Mouse (Mus musculus) cortical plate, adult 2 months (tissue): ENCODE results near the gene Slc28a1. TPM values are rescaled to one million over a fixed set of nuclear protein-coding genes. Genes with fewer than 3 reads are reported as not detected.
A peak's percentile ranks its signal among the peaks of the same experiment; 100 is the strongest.

Experiments
- H3K27ac ChIP-seq: fragments of 200-500 bp; 2 replicates; pipeline ENCODE4 v1.5.1; 2012; ENCODE audit warnings: low read length, control low read depth, inconsistent platforms; ENCODE audit not compliant: insufficient read depth
- H3K4me1 ChIP-seq: fragments of 200-500 bp; 2 replicates; pipeline ENCODE4 v1.6.1; 2011; ENCODE audit warnings: low read length; ENCODE audit not compliant: control insufficient read depth, insufficient read depth
- H3K4me3 ChIP-seq: fragments of 200-500 bp; 2 replicates; pipeline ENCODE4 v1.5.1; 2011; ENCODE audit warnings: mild to moderate bottlenecking, low read length, control low read depth; ENCODE audit not compliant: insufficient read depth
- CTCF ChIP-seq: fragments of 200-500 bp; IDR thresholded peaks from 2 replicates; pipeline ENCODE4 v1.5.1; 2011; ENCODE audit warnings: mild to moderate bottlenecking, control low read depth, low read length; ENCODE audit not compliant: insufficient read depth; ENCODE audit errors: extremely low read depth
- POLR2A ChIP-seq: fragments of 200-500 bp; IDR thresholded peaks from 2 replicates; pipeline ENCODE4 v1.6.1; 2011; ENCODE audit warnings: mild to moderate bottlenecking, low read length, control low read depth; ENCODE audit not compliant: insufficient read depth; ENCODE audit errors: extremely low read depth
- polyA plus RNA-seq: library from polyadenylated mRNA; depleted of rRNA; stranded (reverse); fragments of >200 nt; gene quantifications from 2 replicates; pipeline ENCODE4 v1.2.3, GENCODE M21; 2012; rRNA removed

Slc28a1 gene
- polyA plus RNA-seq, 1 experiment = 0.33 TPM

DNA sequence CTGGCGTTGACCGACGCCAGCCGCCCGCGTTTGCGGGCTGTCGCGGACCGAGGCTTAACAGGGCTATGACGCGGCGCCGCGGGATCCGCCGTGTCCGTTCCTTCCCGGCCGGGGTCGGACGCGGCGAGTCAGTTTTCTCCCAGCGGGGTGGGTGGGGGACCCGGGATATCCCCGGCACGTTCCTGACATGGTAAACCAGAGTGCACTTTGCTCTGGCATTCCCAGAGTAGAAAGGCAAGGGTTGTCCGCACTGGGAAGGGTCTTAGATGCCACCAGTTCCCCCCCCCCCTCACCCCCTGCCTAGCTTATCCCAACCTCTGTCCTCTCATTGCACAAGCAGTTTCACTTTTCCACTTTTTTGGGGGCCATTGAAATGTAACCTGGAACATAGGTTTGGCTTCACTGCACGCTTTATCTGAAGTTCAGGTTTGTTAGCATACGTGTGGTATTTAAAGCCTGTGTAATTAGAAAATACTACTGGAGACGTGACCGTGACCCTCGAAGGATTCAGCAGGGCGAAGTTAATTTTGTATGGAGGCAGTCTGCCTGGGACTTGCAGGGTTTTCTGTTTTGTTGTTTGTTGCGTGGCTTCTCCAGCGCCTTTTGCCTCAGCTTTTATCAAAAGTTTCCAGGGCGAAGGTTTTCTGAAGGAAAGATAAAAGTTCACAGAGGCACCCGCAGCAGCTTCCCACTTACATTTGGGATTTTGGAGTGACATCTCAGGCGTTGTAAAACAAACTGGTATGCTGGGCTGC lies 99.7 kb downstream of the Slc28a1 start:
- Histone ChIP-seq H3K4me1 (no peaks in the 10 kb centered on the region), H3K27ac (peak overlapping the region; percentile 64; the same call in 1 of the 2 replicates), H3K4me3 (peak overlapping the region; percentile 34)
- no peak for TF ChIP-seq CTCF
- no peak for TF ChIP-seq POLR2A

DNA sequence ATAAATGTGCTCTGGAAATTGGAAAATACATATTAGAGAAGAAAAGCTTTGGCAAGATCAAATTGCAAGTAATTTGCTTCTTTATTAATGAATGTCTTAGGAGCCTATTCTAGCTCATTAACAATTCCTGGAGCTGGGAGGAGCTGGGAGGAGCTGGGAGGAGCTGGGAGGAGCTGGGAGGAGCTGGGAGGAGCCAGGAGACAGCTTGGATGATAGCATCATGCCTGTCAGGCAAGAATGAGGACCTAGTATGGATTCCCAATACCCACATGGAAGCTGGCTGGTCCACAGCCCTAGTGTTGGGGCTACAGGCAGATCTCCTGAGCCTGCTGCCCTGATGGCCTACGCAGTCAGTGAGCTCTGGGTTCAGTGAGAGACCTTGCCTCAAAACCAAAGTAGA lies 101.4 kb downstream of the Slc28a1 start:
- H3K27ac ChIP-seq = no peak overlapping the region
- no peak overlapping the region for H3K4me3 ChIP-seq
- no peak for TF ChIP-seq CTCF
- TF ChIP-seq POLR2A = no peak
- H3K4me1 ChIP-seq = no peaks in the 10 kb centered on the region

DNA sequence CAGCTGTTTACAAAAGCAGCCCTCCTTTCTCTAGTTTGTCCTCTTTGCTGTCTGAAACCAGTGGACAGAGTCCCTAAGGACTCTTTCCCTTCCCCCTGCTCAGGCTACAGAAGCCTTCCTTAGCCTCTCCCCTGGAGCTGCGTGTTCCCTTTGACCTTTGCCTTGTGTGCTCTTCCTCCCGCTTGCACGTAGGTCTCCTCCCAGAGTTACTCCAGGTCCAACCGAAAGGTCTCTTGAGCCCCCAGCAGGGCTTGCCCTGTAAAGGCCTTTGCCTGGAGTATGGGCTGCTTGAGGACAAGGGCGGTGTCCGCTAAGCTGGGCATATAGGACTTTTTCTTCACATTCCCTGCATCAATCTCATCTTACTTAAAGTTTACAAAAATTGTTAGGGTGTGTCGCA lies 104.7 kb downstream of the Slc28a1 start:
- Histone ChIP-seq H3K4me3 (no peak overlapping the region), H3K27ac (no peak overlapping the region), H3K4me1 (no peaks in the 10 kb centered on the region)
- no peak for TF ChIP-seq POLR2A
- TF ChIP-seq CTCF = no peak

Other genes starting within 250 kb of the Slc28a1 start
- 29.6 and 30.5 TPM in 2 replicates for gene Wdr73, start 213.5 kb upstream of the Slc28a1 start, polyA plus RNA-seq
- gene Nmb, start 209.7 kb upstream of the Slc28a1 start, polyA plus RNA-seq = 11.0 and 17.0 TPM in 2 replicates
- 61.4 and 64.4 TPM in 2 replicates for gene Sec11a, start 167.0 kb upstream of the Slc28a1 start, polyA plus RNA-seq
- 13.8 and 14.1 TPM in 2 replicates for gene Zfp592, start 121.1 kb upstream of the Slc28a1 start, polyA plus RNA-seq
- 0.25 and 0.31 TPM in 2 replicates for gene Alpk3, start 57.2 kb upstream of the Slc28a1 start, polyA plus RNA-seq
- 13.1 and 16.1 TPM in 2 replicates for gene Pde8a, start 98.8 kb downstream of the Slc28a1 start, polyA plus RNA-seq
- 862 and 880 TPM in 2 replicates for gene Rps17, start 230.5 kb downstream of the Slc28a1 start, polyA plus RNA-seq